Mouse (Mus musculus) brain, embryonic 14.5 days (tissue): ENCODE results near the gene Mknk1.

Experiments
- CTCF ChIP-seq: fragments of 200-500 bp; IDR thresholded peaks from 2 replicates; pipeline ENCODE4 v1.5.1; 2012; ENCODE audit warnings: inconsistent platforms, mild to moderate bottlenecking, moderate library complexity, borderline replicate concordance; ENCODE audit not compliant: insufficient read depth, insufficient read length; ENCODE audit errors: extremely low read depth
- POLR2A ChIP-seq: fragments of 200-500 bp; IDR thresholded peaks from 2 replicates; pipeline ENCODE4 v1.6.1; 2012; ENCODE audit warnings: mild to moderate bottlenecking, inconsistent platforms, borderline replicate concordance; ENCODE audit not compliant: poor library complexity, insufficient read depth, insufficient read length, severe bottlenecking; ENCODE audit errors: extremely low read depth

DNA sequence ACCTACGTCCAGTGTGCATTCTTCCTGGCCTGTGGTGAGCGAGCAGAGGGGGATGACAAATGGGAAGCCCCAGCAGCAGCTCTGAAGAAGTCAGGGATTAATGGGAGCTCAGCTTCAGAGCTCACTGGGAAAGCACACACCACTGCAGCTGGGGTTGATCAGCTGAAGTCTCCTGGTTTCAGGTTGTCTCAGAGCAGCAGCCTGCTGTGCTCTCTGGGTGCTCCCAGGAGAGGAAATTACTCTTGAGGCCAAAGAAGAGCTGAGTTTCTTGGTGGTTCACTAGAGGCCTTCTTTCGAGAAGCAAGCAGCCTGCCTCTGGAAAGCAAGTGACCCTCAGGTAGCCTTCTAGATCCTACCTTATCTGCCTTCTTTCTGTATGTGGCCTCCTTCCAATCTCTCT is 18.1 kb upstream of the Mknk1 start:
- TF ChIP-seq CTCF: no peak
- TF ChIP-seq POLR2A: no peak
